Comparison of ENCODE assay signal across 8 mouse cellular contexts in the genomic region with DNA sequence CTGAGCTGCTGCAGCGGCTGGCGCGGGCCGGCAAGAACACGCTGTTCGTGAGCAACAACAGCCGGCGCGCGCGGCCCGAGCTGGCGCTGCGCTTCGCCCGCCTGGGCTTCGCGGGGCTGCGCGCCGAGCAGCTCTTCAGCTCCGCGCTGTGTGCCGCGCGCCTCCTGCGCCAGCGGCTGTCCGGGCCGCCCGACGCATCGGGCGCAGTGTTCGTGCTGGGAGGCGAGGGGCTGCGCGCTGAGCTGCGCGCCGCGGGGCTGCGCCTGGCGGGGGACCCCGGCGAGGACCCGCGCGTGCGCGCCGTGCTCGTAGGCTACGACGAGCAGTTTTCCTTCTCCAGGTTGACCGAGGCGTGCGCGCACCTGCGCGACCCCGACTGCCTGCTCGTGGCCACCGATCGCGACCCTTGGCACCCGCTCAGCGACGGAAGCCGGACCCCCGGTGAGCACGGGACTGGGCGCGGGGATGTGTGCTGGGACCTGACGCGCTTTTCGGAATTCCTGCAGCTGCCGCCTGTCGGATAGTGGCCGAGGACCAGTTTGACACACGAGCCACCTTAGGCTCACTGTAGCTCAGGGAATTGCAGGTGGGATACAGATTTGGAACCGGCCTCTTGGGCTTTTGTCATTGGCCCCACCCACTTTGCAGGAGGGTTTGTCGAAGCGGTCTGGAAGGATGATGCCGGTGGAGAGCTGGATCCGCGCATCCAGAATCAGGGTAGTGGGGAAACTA. TPM values are rescaled to one million over a fixed set of nuclear protein-coding genes. Genes with fewer than 3 reads are reported as not detected.
DNase-seq lines count a peak whose midpoint lies in the region; ATAC-seq lines count a peak whose summit lies in the region.

No protein-coding gene starts in this region.

- no peaks in the 10 kb centered on the region for H3K27me3 ChIP-seq in embryonic facial prominence, embryonic 12.5 days
- no peaks in the 10 kb centered on the region for H3K27me3 ChIP-seq in intestine, embryonic 14.5 days (replicated peaks; ENCODE audit: control insufficient read depth, insufficient read depth, low read length)
- no peaks in the 10 kb centered on the region for H3K27me3 ChIP-seq in midbrain, embryonic 16.5 days (ENCODE audit: control insufficient read depth, insufficient read depth, low read depth, low read length)

- peak overlapping the region; percentile 83 for H3K9ac ChIP-seq in embryonic facial prominence, embryonic 12.5 days
- H3K9ac ChIP-seq in intestine, embryonic 14.5 days (ENCODE audit: low read length): peak overlapping the region; percentile 69
- peak overlapping the region; percentile 90 for H3K9ac ChIP-seq in midbrain, embryonic 16.5 days (ENCODE audit: low read depth, low read length)

- H3K36me3 ChIP-seq in embryonic facial prominence, embryonic 12.5 days: peaks cover 41% of the 10 kb centered on the region
- peaks cover 43% of the 10 kb centered on the region for H3K36me3 ChIP-seq in intestine, embryonic 14.5 days (ENCODE audit: control insufficient read depth, insufficient read depth, low read length)
- peaks cover 4% of the 10 kb centered on the region for H3K36me3 ChIP-seq in midbrain, embryonic 16.5 days (ENCODE audit: control insufficient read depth, insufficient read depth, low read length)

- WGBS in embryonic facial prominence, embryonic 12.5 days: 1% methylated on average over 87 of the region's 87 CpGs
- under 1% methylated on average over 85 of the region's 87 CpGs for WGBS in intestine, embryonic 14.5 days
- under 1% methylated on average over 74 of the region's 87 CpGs for WGBS in midbrain, embryonic 16.5 days

- peak; percentile 53 for ATAC-seq in embryonic facial prominence, embryonic 12.5 days (ENCODE audit: insufficient number of reproducible peaks, insufficient read depth, low FRiP score, low TSS enrichment)
- ATAC-seq in intestine, embryonic 14.5 days (replicated peaks; ENCODE audit: low FRiP score, low TSS enrichment, low read depth): peak; percentile 57
- peak; percentile 75 for ATAC-seq in midbrain, embryonic 16.5 days

- peak overlapping the region; percentile 96 for H3K4me2 ChIP-seq in embryonic facial prominence, embryonic 12.5 days (replicated peaks)
- H3K4me2 ChIP-seq in intestine, embryonic 14.5 days (ENCODE audit: low read length): peak overlapping the region; percentile 97
- H3K4me2 ChIP-seq in midbrain, embryonic 16.5 days (ENCODE audit: low read length): peak overlapping the region; percentile 80

- peak; percentile 64 for DNase-seq in kidney, postnatal 10 days
- DNase-seq in kidney, adult 9 months: no peak
- peak; percentile 79 for DNase-seq in R1 (ENCODE audit: low read depth, low spot score)
- peak; percentile 73 for DNase-seq in intestine, embryonic 14.5 days (ENCODE audit: low spot score)
- peak; percentile 53 to 71 for DNase-seq in thymus, postnatal 36 days
- no peak for DNase-seq in urinary bladder, postnatal 25 days (ENCODE audit: low spot score)

- no peaks in the 10 kb centered on the region for H3K9me3 ChIP-seq in embryonic facial prominence, embryonic 12.5 days
- no peaks in the 10 kb centered on the region for H3K9me3 ChIP-seq in intestine, embryonic 14.5 days (ENCODE audit: control insufficient read depth, low read length)
- no peaks in the 10 kb centered on the region for H3K9me3 ChIP-seq in midbrain, embryonic 16.5 days (replicated peaks; ENCODE audit: control insufficient read depth, low read length, poor library complexity, severe bottlenecking)

- peak overlapping the region; percentile 77 for H3K4me3 ChIP-seq in embryonic facial prominence, embryonic 12.5 days
- H3K4me3 ChIP-seq in intestine, embryonic 14.5 days (ENCODE audit: low read depth, low read length): peak overlapping the region; percentile 71
- H3K4me3 ChIP-seq in midbrain, embryonic 16.5 days (ENCODE audit: low read depth, low read length): peak overlapping the region; percentile 66

- H3K4me1 ChIP-seq in embryonic facial prominence, embryonic 12.5 days: peaks cover 22% of the 10 kb centered on the region
- peaks cover 24% of the 10 kb centered on the region for H3K4me1 ChIP-seq in intestine, embryonic 14.5 days (replicated peaks; ENCODE audit: control insufficient read depth, insufficient read depth, low read length)
- H3K4me1 ChIP-seq in midbrain, embryonic 16.5 days (ENCODE audit: control insufficient read depth, insufficient read depth, low read length): peaks cover 30% of the 10 kb centered on the region

- H3K27ac ChIP-seq in embryonic facial prominence, embryonic 12.5 days: peak overlapping the region; percentile 93
- peak overlapping the region; percentile 87 for H3K27ac ChIP-seq in intestine, embryonic 14.5 days (ENCODE audit: low read depth)
- H3K27ac ChIP-seq in midbrain, embryonic 16.5 days (ENCODE audit: low read length): peak overlapping the region; percentile 98

RNA-seq across cellular contexts. Expression of a gene that starts 0.5 kb away (rescaled TPM):
- 37.3 and 37.6 TPM in 2 replicates for polyA plus RNA-seq in embryonic facial prominence, embryonic 12.5 days (2016; fragmentation: Nextera tagmentation; extraction: Ambion mirVana)
- polyA plus RNA-seq in intestine, embryonic 14.5 days (2014; fragmentation: Nextera tagmentation; extraction: Ambion mirVana): 16.3 and 17.5 TPM in 2 replicates
- 107 and 126 TPM in 2 replicates for polyA plus RNA-seq in midbrain, embryonic 16.5 days (2015; fragmentation: Nextera tagmentation; extraction: Ambion mirVana)

RNA-seq across cellular contexts. Expression of a gene that starts 12.3 kb away (rescaled TPM):
- polyA plus RNA-seq in embryonic facial prominence, embryonic 12.5 days (2016; fragmentation: Nextera tagmentation; extraction: Ambion mirVana): 1,294 and 1,324 TPM in 2 replicates
- polyA plus RNA-seq in intestine, embryonic 14.5 days (2014; fragmentation: Nextera tagmentation; extraction: Ambion mirVana): 1,194 and 1,197 TPM in 2 replicates
- 51.7 and 53.2 TPM in 2 replicates for polyA plus RNA-seq in midbrain, embryonic 16.5 days (2015; fragmentation: Nextera tagmentation; extraction: Ambion mirVana)

RNA-seq across cellular contexts. Expression of a gene that starts 14.7 kb away (rescaled TPM):
- polyA plus RNA-seq in embryonic facial prominence, embryonic 12.5 days (2016; fragmentation: Nextera tagmentation; extraction: Ambion mirVana): 39.4 and 42.2 TPM in 2 replicates
- polyA plus RNA-seq in intestine, embryonic 14.5 days (2014; fragmentation: Nextera tagmentation; extraction: Ambion mirVana): 30.2 and 35.5 TPM in 2 replicates
- 2.2 and 2.7 TPM in 2 replicates for polyA plus RNA-seq in midbrain, embryonic 16.5 days (2015; fragmentation: Nextera tagmentation; extraction: Ambion mirVana)

RNA-seq across cellular contexts. Expression of a gene that starts 14.8 kb away (rescaled TPM):
- 0.29 and 1.4 TPM in 2 replicates for polyA plus RNA-seq in embryonic facial prominence, embryonic 12.5 days (2016; fragmentation: Nextera tagmentation; extraction: Ambion mirVana)
- 0.62 and 0.86 TPM in 2 replicates for polyA plus RNA-seq in intestine, embryonic 14.5 days (2014; fragmentation: Nextera tagmentation; extraction: Ambion mirVana)
- polyA plus RNA-seq in midbrain, embryonic 16.5 days (2015; fragmentation: Nextera tagmentation; extraction: Ambion mirVana): not detected in 2 replicates

RNA-seq across cellular contexts. Expression of a gene that starts 20.5 kb away (rescaled TPM):
- 59.0 and 60.5 TPM in 2 replicates for polyA plus RNA-seq in embryonic facial prominence, embryonic 12.5 days (2016; fragmentation: Nextera tagmentation; extraction: Ambion mirVana)
- 46.0 and 53.5 TPM in 2 replicates for polyA plus RNA-seq in intestine, embryonic 14.5 days (2014; fragmentation: Nextera tagmentation; extraction: Ambion mirVana)
- 66.3 and 67.6 TPM in 2 replicates for polyA plus RNA-seq in midbrain, embryonic 16.5 days (2015; fragmentation: Nextera tagmentation; extraction: Ambion mirVana)

Comparison
In these comparisons a context has a peak if more than half of its experiments do, and no peak if none do; other contexts are left out.
1. DNase-seq: peak in kidney, postnatal 10 days (single experiment), R1 (single experiment), intestine, embryonic 14.5 days (single experiment) and thymus, postnatal 36 days (2 of 2); none in kidney, adult 9 months (single experiment) and urinary bladder, postnatal 25 days (single experiment).
2. RNA of a gene that starts 12.3 kb away (polyA plus RNA-seq): 1,294 to 1,324 TPM in embryonic facial prominence, embryonic 12.5 days and 1,194 to 1,197 TPM in intestine, embryonic 14.5 days; 51.7 to 53.2 TPM in midbrain, embryonic 16.5 days; every median in the first group is over 10 times any median in the second.
3. Peak in every context shown above with its lines, with median percentiles within 50 percentile points of each other: ATAC-seq, H3K27ac ChIP-seq, H3K4me2 ChIP-seq, H3K4me3 ChIP-seq and H3K9ac ChIP-seq.